Mouse (Mus musculus) liver, adult 2 months (tissue): ENCODE results near the gene Sh3bp5. TPM values are rescaled to one million over a fixed set of nuclear protein-coding genes. Genes with fewer than 3 reads are reported as not detected.

Source experiments
- DNase-seq: peaks from one replicate; pipeline ENCODE4 v3.0.0-alpha.2; 2011; ENCODE audit warnings: low read depth, low spot score; ENCODE audit errors: extremely low read depth
- H3K27ac ChIP-seq: fragments of 200-500 bp; replicated peaks from 2 replicates; pipeline ENCODE4 v1.5.1; 2012; ENCODE audit warnings: low read depth, mild to moderate bottlenecking, control low read depth, inconsistent platforms, low read length; ENCODE audit not compliant: insufficient read depth
- H3K27me3 ChIP-seq: fragments of 200-500 bp; 2 replicates; pipeline ENCODE4 v1.6.1; 2012; ENCODE audit warnings: mild to moderate bottlenecking, moderate library complexity, low read length, inconsistent platforms; ENCODE audit not compliant: control insufficient read depth, insufficient read depth
- H3K36me3 ChIP-seq: fragments of 200-500 bp; 2 replicates; pipeline ENCODE4 v1.6.1; 2012; ENCODE audit warnings: low read length, inconsistent platforms; ENCODE audit not compliant: control insufficient read depth, insufficient read depth
- H3K4me1 ChIP-seq: fragments of 200-500 bp; 2 replicates; pipeline ENCODE4 v1.6.1; 2011; ENCODE audit warnings: low read length; ENCODE audit not compliant: control insufficient read depth, insufficient read depth
- H3K4me3 ChIP-seq: fragments of 200-500 bp; 2 replicates; pipeline ENCODE4 v1.5.1; 2011; ENCODE audit warnings: low read depth, mild to moderate bottlenecking, control low read depth, low read length, moderate library complexity; ENCODE audit not compliant: insufficient read depth
- H3K79me2 ChIP-seq: fragments of 200-500 bp; 2 replicates; pipeline ENCODE4 v1.6.1; 2012; ENCODE audit warnings: inconsistent platforms, mild to moderate bottlenecking, low read length, moderate library complexity; ENCODE audit not compliant: control insufficient read depth, insufficient read depth
- H3K9ac ChIP-seq: fragments of 200-500 bp; 2 replicates; pipeline ENCODE4 v1.6.1; 2012; ENCODE audit warnings: low read depth, mild to moderate bottlenecking, control low read depth, inconsistent platforms, low read length
- CTCF ChIP-seq: fragments of 200-500 bp; IDR thresholded peaks from 2 replicates; pipeline ENCODE4 v1.5.1; 2011; ENCODE audit warnings: low read depth, low read length, control low read depth
- POLR2A ChIP-seq: fragments of 200-500 bp; IDR thresholded peaks from 2 replicates; pipeline ENCODE4 v1.6.1; 2011; ENCODE audit warnings: low read length, control low read depth; ENCODE audit not compliant: insufficient read depth; ENCODE audit errors: extremely low read depth
- WGBS: fragments of 180-500 bp; shearing (Covaris S2); methylation state at CpG from one replicate; pipeline ENCODE4 v1.1.7; 2018; 5-methylcytosine and 5-hydroxymethylcytosine counted together
- polyA plus RNA-seq: library from polyadenylated mRNA; depleted of rRNA; stranded (reverse); fragments of >200 nt; gene quantifications from 2 replicates; pipeline ENCODE4 v1.2.3, GENCODE M21; 2012
- total RNA-seq: library from RNA; depleted of rRNA; stranded (reverse); fragments of >200 nt; gene quantifications from 2 replicates; pipeline ENCODE4 v1.2.3, GENCODE M21; 2014

The Sh3bp5 gene
- total and polyA plus RNA-seq, 2 experiments = 22.6 to 37.1 TPM

DNA sequence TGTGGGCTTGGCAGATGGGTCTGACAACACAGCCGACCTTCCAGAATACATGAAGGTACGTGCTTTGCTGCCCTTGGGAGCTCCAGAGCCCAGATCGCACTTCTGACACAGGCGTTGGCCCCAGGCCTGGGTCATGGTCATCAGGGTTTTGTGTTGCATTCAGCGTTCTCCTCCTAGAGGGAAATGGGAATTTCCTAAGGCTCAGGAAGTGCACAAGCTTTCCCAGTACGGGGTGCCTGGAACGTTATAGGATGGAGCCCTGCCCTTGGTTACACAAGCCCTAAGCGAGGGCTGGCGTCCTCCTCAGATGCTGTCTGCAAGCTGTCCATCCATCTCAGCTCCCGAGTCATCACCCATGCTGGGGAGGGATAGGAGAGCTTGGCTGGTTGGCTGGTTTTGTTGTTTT lies 23.2 kb downstream of the Sh3bp5 start:
- Histone ChIP-seq H3K4me1 (peaks cover 46% of the 10 kb centered on the region), H3K27me3 (no peaks in the 10 kb centered on the region), H3K4me3 (no peak overlapping the region), H3K36me3 (peaks cover 2% of the 10 kb centered on the region; the same call in 1 of the 2 replicates), H3K9ac (no peak overlapping the region), H3K79me2 (peaks cover 51% of the 10 kb centered on the region), H3K27ac (peak overlapping the region; percentile 14)
- DNase-seq = no peak
- TF ChIP-seq CTCF (no peak), POLR2A (no peak)
- WGBS = 57% methylated on average over 10 of the region's 10 CpGs

GRCm38 (mm10) chr14:31410737-31411136 lies 25.1 kb downstream of the Sh3bp5 start:
- H3K4me1 ChIP-seq = peaks cover 39% of the 10 kb centered on the region
- H3K27ac ChIP-seq = peak overlapping the region; percentile 11; the same call in 1 of the 2 replicates

DNA sequence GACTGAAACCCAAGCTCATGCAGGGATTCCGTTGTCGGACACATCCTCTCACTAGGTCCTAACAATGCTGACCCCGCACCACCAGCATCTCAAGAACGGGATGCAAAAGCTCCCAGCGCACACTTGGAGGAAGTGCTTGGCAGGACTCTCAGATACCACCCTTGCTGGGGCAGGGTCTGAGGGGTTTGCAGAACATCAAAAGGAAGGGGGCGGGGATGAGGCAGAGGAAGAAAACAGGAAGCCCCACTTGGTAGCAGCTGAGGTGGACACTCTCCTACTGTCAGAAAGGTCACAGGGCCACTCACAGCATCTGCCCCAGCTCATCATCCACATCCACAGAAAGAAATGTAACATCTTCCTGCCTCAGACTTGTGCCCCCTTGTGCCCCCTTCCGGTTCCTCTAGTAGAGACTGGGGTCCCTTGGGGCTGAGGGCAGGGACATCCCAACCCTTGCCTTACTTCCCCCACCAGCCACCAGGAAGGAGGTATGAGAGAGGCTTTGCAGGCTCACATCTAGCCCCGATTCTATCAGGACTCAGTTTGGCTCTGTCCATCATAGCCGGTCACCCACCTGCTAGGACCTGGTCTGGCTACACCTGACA lies 25.7 kb downstream of the Sh3bp5 start:
- no peaks in the 10 kb centered on the region for H3K27me3 ChIP-seq
- H3K36me3 ChIP-seq = peaks cover 7% of the 10 kb centered on the region; the same call in 1 of the 2 replicates
- no peak overlapping the region for H3K9ac ChIP-seq
- no peak for TF ChIP-seq CTCF
- TF ChIP-seq POLR2A = no peak
- peaks cover 48% of the 10 kb centered on the region for H3K79me2 ChIP-seq
- H3K4me1 ChIP-seq = peaks cover 37% of the 10 kb centered on the region
- 77% methylated on average over 9 of the region's 9 CpGs for WGBS
- H3K27ac ChIP-seq = peak overlapping the region; percentile 11; the same call in 1 of the 2 replicates
- H3K4me3 ChIP-seq = no peak overlapping the region
- DNase-seq = no peak

More at GRCm38 (mm10) chr14:31410737-31411136, 25.1 kb downstream of the Sh3bp5 start:
- no peak overlapping the region for H3K9ac ChIP-seq
- peaks cover 4% of the 10 kb centered on the region; the same call in 1 of the 2 replicates for H3K36me3 ChIP-seq
- 76% methylated on average over 4 of the region's 4 CpGs for WGBS
- no peaks in the 10 kb centered on the region for H3K27me3 ChIP-seq
- peaks cover 52% of the 10 kb centered on the region for H3K79me2 ChIP-seq
- TF ChIP-seq CTCF = no peak
- TF ChIP-seq POLR2A = no peak
- H3K4me3 ChIP-seq = no peak overlapping the region
- no peak for DNase-seq

GRCm38 (mm10) chr14:31408666-31409065 lies 27.2 kb downstream of the Sh3bp5 start:
- Histone ChIP-seq H3K27me3 (no peaks in the 10 kb centered on the region), H3K27ac (peak overlapping the region; percentile 63), H3K9ac (no peak overlapping the region), H3K4me3 (no peak overlapping the region), H3K4me1 (peaks cover 42% of the 10 kb centered on the region), H3K36me3 (peaks cover 10% of the 10 kb centered on the region; the same call in 1 of the 2 replicates), H3K79me2 (peaks cover 48% of the 10 kb centered on the region)
- 27% methylated on average over 8 of the region's 8 CpGs for whole genome bisulfite sequencing
- TF ChIP-seq POLR2A (no peak), CTCF (no peak)
- peak; percentile 74 for DNase-seq

DNA sequence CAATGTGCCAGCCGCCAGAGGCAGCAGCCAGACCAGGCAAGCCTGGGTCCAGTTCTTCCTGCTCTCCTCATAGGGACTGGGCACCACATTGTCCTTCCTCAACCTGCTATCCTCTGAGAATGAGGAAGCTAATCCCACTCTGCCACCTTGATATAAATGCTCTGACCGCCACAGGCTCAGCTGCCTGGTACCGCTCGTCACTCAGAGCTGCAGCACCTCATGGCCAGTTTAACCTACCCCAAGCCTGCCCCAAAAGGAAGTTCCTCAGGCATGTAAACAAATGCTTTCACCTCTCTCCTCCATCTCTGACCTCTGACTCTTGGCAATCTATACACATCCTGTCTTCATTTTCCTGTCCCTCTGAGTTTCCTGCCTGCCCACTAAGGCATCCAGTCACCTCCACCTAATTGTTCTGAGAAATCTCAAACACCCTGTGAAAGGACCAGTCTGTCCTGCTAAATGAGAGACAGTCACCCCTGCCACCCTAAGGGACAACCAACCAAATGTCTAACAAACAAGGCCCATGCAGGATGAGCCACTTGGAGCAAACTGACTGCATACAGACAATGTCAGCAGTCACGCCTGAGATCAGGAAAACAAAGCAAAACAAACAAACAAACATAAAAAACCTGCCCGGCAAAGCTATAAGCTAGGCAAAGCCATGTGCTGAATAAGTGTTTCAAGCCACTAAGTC lies 27.8 kb downstream of the Sh3bp5 start:
- Histone ChIP-seq H3K27me3 (no peaks in the 10 kb centered on the region), H3K4me3 (no peak overlapping the region), H3K27ac (peak overlapping the region; percentile 63), H3K36me3 (peaks cover 10% of the 10 kb centered on the region; the same call in 1 of the 2 replicates), H3K4me1 (peaks cover 40% of the 10 kb centered on the region), H3K9ac (peak overlapping the region; percentile 22), H3K79me2 (peaks cover 48% of the 10 kb centered on the region)
- no peak for TF ChIP-seq CTCF
- TF ChIP-seq POLR2A = no peak
- DNase-seq = peak; percentile 74
- WGBS = 21% methylated on average over 6 of the region's 6 CpGs

- TF ChIP-seq CTCF (no peak), POLR2A (no peak)
- 74% methylated on average over 15 of the region's 15 CpGs for WGBS
- Histone ChIP-seq H3K4me3 (no peak overlapping the region), H3K36me3 (peaks cover 10% of the 10 kb centered on the region; the same call in 1 of the 2 replicates), H3K9ac (0 out of 2 replicates have a peak overlapping the region, but pooled peaks have one; percentile 22), H3K4me1 (peaks cover 38% of the 10 kb centered on the region), H3K79me2 (peaks cover 46% of the 10 kb centered on the region), H3K27me3 (no peaks in the 10 kb centered on the region), H3K27ac (peak overlapping the region; percentile 63)
- DNase-seq = no peak
These were observed 28.7 kb downstream of the Sh3bp5 start for GRCm38 (mm10) chr14:31407208-31407607.
